Mouse (Mus musculus): Measurements from ENCODE around the gene Hoxd13. TPM values are rescaled to one million over a fixed set of nuclear protein-coding genes. Genes with fewer than 3 reads are reported as not detected.

The Hoxd13 gene
- polyA plus RNA-seq, 1 experiment = 0.04 TPM

GRCm38 (mm10) chr2:74720384-74720783 is 52.3 kb downstream of the Hoxd13 start:
- H3K36me3 ChIP-seq (ENCODE audit: control insufficient read depth, insufficient read depth, low read length) = no peaks in the 10 kb centered on the region
- no peak overlapping the region for H3K4me3 ChIP-seq (ENCODE audit: control insufficient read depth, insufficient read depth, low read length)
- no peak overlapping the region for H3K27ac ChIP-seq (ENCODE audit: control insufficient read depth, insufficient read depth, low read length)
- TF ChIP-seq POLR2A (IDR thresholded peaks at IDR 0.05; ENCODE audit: control insufficient read depth, extremely low read depth, insufficient read depth, low read length, poor library complexity) (no peak), CTCF (IDR thresholded peaks at IDR 0.05; ENCODE audit: borderline replicate concordance, control insufficient read depth, extremely low read depth, insufficient read depth, low read length, poor library complexity) (no peak)
- DNase-seq = no peak
- H3K4me1 ChIP-seq (replicated peaks; ENCODE audit: control insufficient read depth, insufficient read depth, low read length) = no peaks in the 10 kb centered on the region
- H3K27me3 ChIP-seq (ENCODE audit: control insufficient read depth, insufficient read depth, low read length) = peaks cover 7% of the 10 kb centered on the region
- WGBS = 38% methylated on average over 2 of the region's 2 CpGs

DNA sequence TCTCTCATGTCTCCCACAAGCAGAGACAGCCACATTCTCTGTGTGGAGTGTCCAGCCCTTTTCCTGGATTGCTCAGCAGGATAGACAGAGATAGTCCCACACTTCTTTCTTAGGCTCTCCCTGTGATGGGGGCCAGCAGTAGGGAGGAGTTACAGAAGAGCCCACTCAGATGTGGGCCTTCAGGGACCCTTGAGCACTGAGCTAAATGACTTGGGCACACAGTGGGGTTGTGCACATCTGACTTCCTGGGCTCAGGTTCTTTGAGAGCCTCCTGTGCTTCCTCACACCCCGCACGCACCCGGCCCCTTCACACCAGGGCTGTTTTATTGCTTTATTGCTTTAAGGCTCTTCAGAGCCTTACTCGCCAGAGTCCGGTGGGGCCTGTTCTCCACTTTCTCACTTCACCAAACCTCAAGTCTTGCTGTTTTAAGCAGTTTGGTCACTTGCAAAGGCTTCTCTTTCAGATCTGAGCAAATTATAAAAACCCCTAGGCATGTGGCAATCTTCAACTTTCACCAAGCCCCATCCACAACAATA is 52.9 kb downstream of the Hoxd13 start:
- H3K36me3 ChIP-seq (ENCODE audit: control insufficient read depth, insufficient read depth, low read length) = no peaks in the 10 kb centered on the region
- H3K27me3 ChIP-seq (ENCODE audit: control insufficient read depth, insufficient read depth, low read length) = peaks cover 7% of the 10 kb centered on the region
- no peak overlapping the region for H3K27ac ChIP-seq (ENCODE audit: control insufficient read depth, insufficient read depth, low read length)
- WGBS = 69% methylated on average over 5 of the region's 5 CpGs
- TF ChIP-seq POLR2A (IDR thresholded peaks at IDR 0.05; ENCODE audit: control insufficient read depth, extremely low read depth, insufficient read depth, low read length, poor library complexity) = no peak
- no peak for TF ChIP-seq CTCF (IDR thresholded peaks at IDR 0.05; ENCODE audit: borderline replicate concordance, control insufficient read depth, extremely low read depth, insufficient read depth, low read length, poor library complexity)
- no peak for DNase-seq
- no peaks in the 10 kb centered on the region for H3K4me1 ChIP-seq (replicated peaks; ENCODE audit: control insufficient read depth, insufficient read depth, low read length)
- H3K4me3 ChIP-seq (ENCODE audit: control insufficient read depth, insufficient read depth, low read length) = no peak overlapping the region

Other genes starting within 250 kb of the Hoxd13 start
- 9.4 and 10.6 TPM in 2 replicates for gene Lnpk, start 88.9 kb upstream of the Hoxd13 start, polyA plus RNA-seq (2012; rRNA removed)
- gene Evx2, start 8.8 kb upstream of the Hoxd13 start, polyA plus RNA-seq (2012; rRNA removed) = not detected in 2 replicates
- not detected in 2 replicates for gene Hoxd12, start 6.7 kb downstream of the Hoxd13 start, polyA plus RNA-seq (2012; rRNA removed)
- not detected in 2 replicates for gene Hoxd11, start 11.2 kb downstream of the Hoxd13 start, polyA plus RNA-seq (2012; rRNA removed)
- not detected in 2 replicates for gene Hoxd10, start 23.6 kb downstream of the Hoxd13 start, polyA plus RNA-seq (2012; rRNA removed)
- gene Hoxd9, start 29.4 kb downstream of the Hoxd13 start, polyA plus RNA-seq (2012; rRNA removed) = 0.31 and 0.41 TPM in 2 replicates
- 1.1 and 1.2 TPM in 2 replicates for gene Hoxd8, start 36.3 kb downstream of the Hoxd13 start, polyA plus RNA-seq (2012; rRNA removed)
- gene Hoxd3, start 43.6 kb downstream of the Hoxd13 start, polyA plus RNA-seq (2012; rRNA removed) = 0.54 and 0.59 TPM in 2 replicates
- 2.1 and 2.3 TPM in 2 replicates for gene Hoxd4, start 43.6 kb downstream of the Hoxd13 start, polyA plus RNA-seq (2012; rRNA removed)
- 0.15 and 0.31 TPM in 2 replicates for gene Gm28230, start 58.4 kb downstream of the Hoxd13 start, polyA plus RNA-seq (2012; rRNA removed)
- gene Hoxd1, start 94.7 kb downstream of the Hoxd13 start, polyA plus RNA-seq (2012; rRNA removed) = 0.05 TPM in 1 of 2 replicates, not detected in the other
- gene Mtx2, start 157.5 kb downstream of the Hoxd13 start, polyA plus RNA-seq (2012; rRNA removed) = 37.6 TPM in 2 replicates